Mouse (Mus musculus) forebrain, embryonic 14.5 days (tissue): Measurements from ENCODE around the gene Ptprz1. TPM values are rescaled to one million over a fixed set of nuclear protein-coding genes. Genes with fewer than 3 reads are reported as not detected.
A peak's percentile ranks its signal among the peaks of the same experiment; 100 is the strongest.

ENCODE experiments used
- ATAC-seq: fragments of 200-750 bp; cut with Nextera tagmentation; 2 replicates; pipeline ENCODE4 v1.8.0; 2017; ENCODE audit warnings: mild to moderate bottlenecking, moderate library complexity
- DNase-seq: peaks from one replicate; pipeline ENCODE4 v3.0.0-alpha.2; 2015; ENCODE audit warnings: low spot score
- H3K27ac ChIP-seq: fragments of 300-500 bp; sonication (generic); 2 replicates; pipeline ENCODE4 v1.5.1; 2014; ENCODE audit warnings: low read depth, mild to moderate bottlenecking, control low read depth, low read length, moderate library complexity
- H3K27me3 ChIP-seq: fragments of 300-500 bp; sonication (generic); replicated peaks from 2 replicates; pipeline ENCODE4 v1.6.1; 2014; ENCODE audit warnings: low read length, control low read depth, mixed read lengths; ENCODE audit not compliant: control insufficient read depth, insufficient read depth
- H3K36me3 ChIP-seq: fragments of 300-500 bp; sonication (generic); 2 replicates; pipeline ENCODE4 v1.6.1; 2014; ENCODE audit warnings: low read length, control low read depth; ENCODE audit not compliant: control insufficient read depth, insufficient read depth
- H3K4me1 ChIP-seq: fragments of 300-500 bp; sonication (generic); 2 replicates; pipeline ENCODE4 v1.6.1; 2014; ENCODE audit warnings: antibody characterized with exemption, low read length, control low read depth; ENCODE audit not compliant: control insufficient read depth, insufficient read depth
- H3K4me2 ChIP-seq: fragments of 300-500 bp; sonication (generic); 2 replicates; pipeline ENCODE4 v1.6.1; 2014; ENCODE audit warnings: mild to moderate bottlenecking, control low read depth, low read length
- H3K4me3 ChIP-seq: fragments of 300-500 bp; sonication (generic); 2 replicates; pipeline ENCODE4 v1.5.1; 2014; ENCODE audit warnings: low read depth, low read length, control low read depth
- H3K9ac ChIP-seq: fragments of 300-500 bp; sonication (generic); 2 replicates; pipeline ENCODE4 v1.6.1; 2014; ENCODE audit warnings: mild to moderate bottlenecking, low read length, control low read depth, moderate library complexity
- H3K9me3 ChIP-seq: fragments of 300-500 bp; sonication (generic); replicated peaks from 2 replicates; pipeline ENCODE4 v1.6.1; 2016; ENCODE audit warnings: low read length, control low read depth, mixed read lengths; ENCODE audit not compliant: control insufficient read depth
- WGBS: fragments of 180-500 bp; shearing (Covaris S2); extraction: QIAGEN DNeasy Blood & Tissue Kit; methylation state at CpG from one replicate; pipeline ENCODE4 v1.1.7; 2014; 5-methylcytosine and 5-hydroxymethylcytosine counted together
- polyA plus RNA-seq: library from polyadenylated mRNA; unstranded; fragments of >200 nt; fragmentation: Nextera tagmentation; extraction: Ambion mirVana; gene quantifications from 2 replicates; pipeline ENCODE4 v1.2.1, GENCODE M21; 2014

The Ptprz1 gene
- 80.5 and 95.5 TPM in 2 replicates for polyA plus RNA-seq

DNA sequence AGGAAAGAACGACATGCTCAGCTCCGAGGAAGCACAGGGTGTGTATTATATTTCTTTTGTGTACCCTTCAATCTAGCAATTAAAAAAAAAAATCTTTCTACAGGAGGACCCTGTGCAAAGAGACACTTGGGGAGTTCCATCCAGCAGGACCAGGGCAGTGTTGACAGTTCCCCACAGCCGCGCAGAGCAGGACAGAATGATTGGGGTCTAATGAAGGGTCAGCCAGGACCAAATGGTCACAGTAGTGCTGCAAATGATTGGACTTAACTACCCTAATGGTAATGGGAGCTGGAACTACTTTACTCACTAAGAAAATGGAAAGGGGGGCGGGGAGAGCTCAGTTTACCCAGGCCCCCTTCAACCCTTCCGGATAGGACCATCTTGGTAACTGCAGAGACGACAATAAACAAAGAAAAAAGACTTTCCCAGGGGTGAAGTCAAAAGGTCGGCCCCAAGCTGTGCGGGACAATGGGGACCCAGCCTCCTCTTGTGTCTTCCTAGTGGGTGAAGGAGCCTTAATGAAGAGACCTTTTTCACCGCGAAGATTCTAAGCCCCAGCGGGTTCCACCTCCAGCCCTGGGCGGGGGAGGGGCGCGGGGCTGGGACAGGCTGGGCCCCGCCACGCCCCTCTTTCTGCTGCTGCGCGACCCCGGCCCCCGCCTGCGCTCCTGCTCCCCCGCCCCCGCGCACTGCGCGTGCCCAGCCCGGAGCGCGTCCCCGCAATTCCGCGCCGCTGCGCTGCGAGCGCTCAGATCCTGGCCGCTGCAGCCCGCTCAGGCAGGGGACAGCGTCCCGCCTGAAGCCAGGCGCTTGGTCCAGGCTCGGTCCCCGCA, at the start of gene Ptprz1:
Ptprz1 (plus strand) TSS at position 722 of the 833 bp plus-strand sequence.
- under 1% methylated on average over 44 of the region's 44 CpGs for WGBS
- H3K9ac ChIP-seq, result peak within 1 kb of the TSS; percentile 84
- peak; percentile 92 for DNase-seq
- no peaks in the 10 kb centered on the region for H3K36me3 ChIP-seq
- H3K4me1 ChIP-seq, result peaks cover 12% of the 10 kb centered on the region
- no peaks in the 10 kb centered on the region for H3K9me3 ChIP-seq
- ATAC-seq, result peak; percentile 92
- peak within 1 kb of the TSS; percentile 70 for H3K4me2 ChIP-seq
- peak within 1 kb of the TSS; percentile 76 for H3K4me3 ChIP-seq
- H3K27ac ChIP-seq, result peak within 1 kb of the TSS; percentile 61
- H3K27me3 ChIP-seq, result no peaks in the 10 kb centered on the region

- Histone ChIP-seq H3K36me3 (no peaks in the 10 kb centered on the region), H3K27ac (peak overlapping the region; percentile 70), H3K9ac (no peak overlapping the region), H3K4me1 (peaks cover 8% of the 10 kb centered on the region; the same call in 1 of the 2 replicates), H3K4me3 (no peak overlapping the region), H3K4me2 (peak overlapping the region; percentile 35; the same call in 1 of the 2 replicates), H3K27me3 (no peaks in the 10 kb centered on the region), H3K9me3 (no peaks in the 10 kb centered on the region)
- ATAC-seq, result peak; percentile 84
- peak; percentile 92 for DNase-seq
- WGBS, result 3% methylated on average over 7 of the region's 7 CpGs
These were observed 41.7 kb upstream of the Ptprz1 start for GRCm38 (mm10) chr6:22833637-22834036.

GRCm38 (mm10) chr6:22834100-22834970, 41.0 kb upstream of the Ptprz1 start:
- no peak overlapping the region for H3K4me3 ChIP-seq
- peak overlapping the region; percentile 26; the same call in 1 of the 2 replicates for H3K9ac ChIP-seq
- WGBS, result 12% methylated on average over 19 of the region's 19 CpGs

GRCm38 (mm10) chr6:22875614-22876541, 576 bp downstream of the Ptprz1 start:
- Histone ChIP-seq H3K27ac (peak overlapping the region; percentile 61), H3K36me3 (no peaks in the 10 kb centered on the region), H3K4me3 (peak overlapping the region; percentile 76), H3K4me2 (peak overlapping the region; percentile 70), H3K9ac (peak overlapping the region; percentile 84), H3K9me3 (no peaks in the 10 kb centered on the region), H3K27me3 (no peaks in the 10 kb centered on the region), H3K4me1 (peaks cover 12% of the 10 kb centered on the region)
- ATAC-seq (peak; percentile 70), DNase-seq (peak; percentile 45)
- under 1% methylated on average over 45 of the region's 45 CpGs for WGBS

More at GRCm38 (mm10) chr6:22834100-22834970, 41.0 kb upstream of the Ptprz1 start:
- Histone ChIP-seq H3K27me3 (no peaks in the 10 kb centered on the region), H3K36me3 (no peaks in the 10 kb centered on the region), H3K4me2 (peak overlapping the region; percentile 35), H3K9me3 (no peaks in the 10 kb centered on the region), H3K4me1 (peaks cover 8% of the 10 kb centered on the region; the same call in 1 of the 2 replicates), H3K27ac (peak overlapping the region; percentile 70)
- peak; percentile 96 for DNase-seq
- peak; percentile 93 for ATAC-seq

- H3K36me3 ChIP-seq, result no peaks in the 10 kb centered on the region
- no peak overlapping the region for H3K4me2 ChIP-seq
- H3K27ac ChIP-seq, result no peak overlapping the region
- DNase-seq (peak; percentile 81), ATAC-seq (peak; percentile 77; the same call in 1 of the 2 replicates)
- no peaks in the 10 kb centered on the region for H3K27me3 ChIP-seq
- no peaks in the 10 kb centered on the region for H3K9me3 ChIP-seq
- H3K4me1 ChIP-seq, result 0 out of 2 replicates have a peak, but pooled peaks cover 2% of the 10 kb centered on the region
- H3K9ac ChIP-seq, result no peak overlapping the region
- H3K4me3 ChIP-seq, result no peak overlapping the region
- 83% methylated on average over 6 of the region's 6 CpGs for WGBS
These were observed 12.7 kb downstream of the Ptprz1 start for GRCm38 (mm10) chr6:22887978-22888377.

DNA sequence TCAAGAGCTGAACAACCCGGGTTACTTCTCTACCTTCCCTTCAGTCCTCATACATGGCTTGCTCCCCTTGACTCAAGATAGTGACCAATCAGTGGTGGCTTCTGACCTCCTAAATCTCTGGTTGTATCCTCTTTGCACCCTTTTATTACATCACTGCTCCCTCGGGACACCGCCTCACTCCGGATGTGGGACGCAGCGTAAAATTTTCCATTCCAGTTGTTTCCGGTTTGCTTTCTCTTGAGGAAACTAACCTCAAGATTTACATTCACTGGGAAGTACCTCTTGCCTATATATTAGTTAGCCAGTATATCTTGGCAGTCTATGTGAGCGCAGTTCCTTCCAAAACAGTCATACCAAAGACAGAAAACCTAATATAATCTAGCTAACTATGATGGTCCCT, 14.0 kb downstream of the Ptprz1 start:
- H3K27ac ChIP-seq, result no peak overlapping the region
- no peaks in the 10 kb centered on the region for H3K36me3 ChIP-seq
- 96% methylated on average over 8 of the region's 8 CpGs for WGBS
- no peak overlapping the region for H3K4me3 ChIP-seq
- no peak for DNase-seq
- H3K9me3 ChIP-seq, result no peaks in the 10 kb centered on the region
- H3K4me2 ChIP-seq, result no peak overlapping the region
- H3K9ac ChIP-seq, result no peak overlapping the region
- no peaks in the 10 kb centered on the region for H3K27me3 ChIP-seq
- ATAC-seq, result no peak
- H3K4me1 ChIP-seq, result peaks cover 8% of the 10 kb centered on the region

GRCm38 (mm10) chr6:22901983-22902382, 26.7 kb downstream of the Ptprz1 start:
- ATAC-seq (no peak), DNase-seq (peak; percentile 24)
- Histone ChIP-seq H3K9me3 (no peaks in the 10 kb centered on the region), H3K4me3 (no peak overlapping the region), H3K4me2 (no peak overlapping the region), H3K9ac (no peak overlapping the region), H3K27ac (no peak overlapping the region), H3K4me1 (peaks cover 2% of the 10 kb centered on the region; the same call in 1 of the 2 replicates), H3K27me3 (no peaks in the 10 kb centered on the region), H3K36me3 (no peaks in the 10 kb centered on the region)
- WGBS, result 12% methylated on average over 3 of the region's 3 CpGs
